Mouse (Mus musculus) stomach, embryonic 14.5 days (tissue): ENCODE results near the gene Gm17364. TPM values are rescaled to one million over a fixed set of nuclear protein-coding genes. Genes with fewer than 3 reads are reported as not detected.

Experiments used
- ATAC-seq: fragments of 200-750 bp; cut with Nextera tagmentation; 2 replicates; pipeline ENCODE4 v1.8.0; 2017; ENCODE audit warnings: low read depth, moderate TSS enrichment; ENCODE audit not compliant: insufficient number of reproducible peaks, insufficient read depth, low FRiP score
- H3K27ac ChIP-seq: fragments of 300-500 bp; sonication (generic); 2 replicates; pipeline ENCODE4 v1.5.1; 2014; ENCODE audit warnings: mild to moderate bottlenecking, low read length, moderate library complexity, mixed read lengths
- H3K27me3 ChIP-seq: fragments of 300-500 bp; sonication (generic); 2 replicates; pipeline ENCODE4 v1.6.1; 2014; ENCODE audit warnings: low read length, control low read depth, mixed read lengths; ENCODE audit not compliant: control insufficient read depth, insufficient read depth
- H3K36me3 ChIP-seq: fragments of 300-500 bp; sonication (generic); 2 replicates; pipeline ENCODE4 v1.6.1; 2014; ENCODE audit warnings: mild to moderate bottlenecking, control low read depth, low read length, moderate library complexity, mixed read lengths; ENCODE audit not compliant: control insufficient read depth, insufficient read depth
- H3K4me1 ChIP-seq: fragments of 300-500 bp; sonication (generic); 2 replicates; pipeline ENCODE4 v1.6.1; 2014; ENCODE audit warnings: low read length, control low read depth, mixed read lengths; ENCODE audit not compliant: control insufficient read depth, insufficient read depth
- H3K4me2 ChIP-seq: fragments of 300-500 bp; sonication (generic); replicated peaks from 2 replicates; pipeline ENCODE4 v1.6.1; 2014; ENCODE audit warnings: low read depth, low read length, control low read depth
- H3K4me3 ChIP-seq: fragments of 300-500 bp; sonication (generic); 2 replicates; pipeline ENCODE4 v1.5.1; 2014; ENCODE audit warnings: low read depth, low read length, control low read depth
- H3K9ac ChIP-seq: fragments of 300-500 bp; sonication (generic); replicated peaks from 2 replicates; pipeline ENCODE4 v1.6.1; 2014; ENCODE audit warnings: low read depth, mild to moderate bottlenecking, control low read depth, low read length, moderate library complexity, mixed read lengths
- H3K9me3 ChIP-seq: fragments of 300-500 bp; sonication (generic); 2 replicates; pipeline ENCODE4 v1.6.1; 2016; ENCODE audit warnings: low read depth, low read length, control low read depth; ENCODE audit not compliant: control insufficient read depth
- WGBS: fragments of 180-500 bp; shearing (Covaris S2); extraction: QIAGEN DNeasy Blood & Tissue Kit; methylation state at CpG from one replicate; pipeline ENCODE4 v1.1.7; 2014; 5-methylcytosine and 5-hydroxymethylcytosine counted together
- polyA plus RNA-seq: library from polyadenylated mRNA; unstranded; fragments of >200 nt; fragmentation: Nextera tagmentation; extraction: Ambion mirVana; gene quantifications from 2 replicates; pipeline ENCODE4 v1.2.1, GENCODE M21; 2014

The Gm17364 gene
- not detected in 2 replicates for polyA plus RNA-seq

GRCm38 (mm10) chr13:41273927-41274650 is at the start of gene Gm17364:
Gene Gm17364 (minus strand): TSS chr13:41273977.
- no peak within 1 kb of the TSS for H3K9ac ChIP-seq
- ATAC-seq = no peak
- no peaks in the 10 kb centered on the region for H3K4me1 ChIP-seq
- H3K4me2 ChIP-seq = no peak within 1 kb of the TSS
- peaks cover 3% of the 10 kb centered on the region; the same call in 1 of the 2 replicates for H3K36me3 ChIP-seq
- no peaks in the 10 kb centered on the region for H3K27me3 ChIP-seq
- H3K4me3 ChIP-seq = no peak within 1 kb of the TSS
- whole genome bisulfite sequencing = 93% methylated on average over 10 of the region's 10 CpGs
- no peaks in the 10 kb centered on the region for H3K9me3 ChIP-seq
- H3K27ac ChIP-seq = no peak within 1 kb of the TSS

- ATAC-seq = no peak
- 61% methylated on average over 3 of the region's 3 CpGs for WGBS
- peak overlapping the region; percentile 44; the same call in 1 of the 2 replicates for H3K27ac ChIP-seq
Measured at GRCm38 (mm10) chr13:41321433-41321832, 47.7 kb upstream of the Gm17364 start.

DNA sequence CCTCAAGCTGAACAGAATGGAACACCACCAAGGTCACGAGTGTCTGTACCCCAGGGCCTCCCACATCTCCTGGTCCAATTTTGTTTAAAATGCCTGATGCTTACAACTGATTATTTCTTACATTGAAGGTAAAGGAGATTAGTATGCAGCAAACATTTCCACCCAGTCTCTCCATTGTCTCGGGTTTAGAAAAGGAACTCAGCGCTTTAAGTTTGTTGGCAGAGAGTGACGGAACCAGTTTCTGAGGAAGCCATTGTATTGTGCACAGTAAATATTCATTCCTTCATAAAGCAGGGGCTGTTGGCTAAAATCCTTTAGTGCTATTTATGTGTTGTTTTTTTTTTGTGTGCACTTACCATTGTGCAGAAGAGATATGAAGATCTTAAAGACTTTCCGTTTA is 47.0 kb upstream of the Gm17364 start:
- 63% methylated on average over 5 of the region's 5 CpGs for WGBS
- Histone ChIP-seq H3K27me3 (no peaks in the 10 kb centered on the region), H3K4me1 (0 out of 2 replicates have a peak, but pooled peaks cover 2% of the 10 kb centered on the region), H3K36me3 (no peaks in the 10 kb centered on the region; the same call in 1 of the 2 replicates), H3K9ac (no peak overlapping the region), H3K27ac (peak overlapping the region; percentile 44; the same call in 1 of the 2 replicates), H3K9me3 (no peaks in the 10 kb centered on the region), H3K4me2 (no peak overlapping the region), H3K4me3 (no peak overlapping the region)
- no peak for ATAC-seq

More at GRCm38 (mm10) chr13:41321433-41321832, 47.7 kb upstream of the Gm17364 start:
- H3K9me3 ChIP-seq = no peaks in the 10 kb centered on the region
- no peaks in the 10 kb centered on the region for H3K27me3 ChIP-seq
- H3K4me3 ChIP-seq = no peak overlapping the region
- 0 out of 2 replicates have a peak, but pooled peaks cover 2% of the 10 kb centered on the region for H3K4me1 ChIP-seq
- H3K36me3 ChIP-seq = no peaks in the 10 kb centered on the region; the same call in 1 of the 2 replicates
- H3K4me2 ChIP-seq = no peak overlapping the region
- H3K9ac ChIP-seq = no peak overlapping the region

DNA sequence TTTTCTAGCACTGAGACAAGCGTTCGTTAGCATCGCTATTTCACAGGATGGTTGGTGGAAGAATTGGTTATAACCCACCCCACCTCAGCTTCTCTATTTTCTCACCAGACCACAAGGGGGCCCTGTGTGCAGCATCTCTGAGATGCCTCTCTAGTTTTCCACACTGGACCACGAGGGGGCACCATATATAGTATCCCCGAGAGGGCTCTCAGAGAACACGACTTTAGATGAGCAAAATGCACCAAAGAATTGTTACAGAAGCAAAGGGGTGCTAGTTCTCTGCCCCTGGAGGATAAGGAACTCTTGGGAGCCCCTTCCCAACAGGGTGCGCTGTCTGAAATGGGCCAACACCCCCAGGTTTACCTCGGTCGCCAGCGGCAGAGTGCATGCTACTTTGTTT is 28.9 kb upstream of the Gm17364 start:
- H3K4me3 ChIP-seq = no peak overlapping the region
- no peaks in the 10 kb centered on the region for H3K9me3 ChIP-seq
- H3K27me3 ChIP-seq = no peaks in the 10 kb centered on the region
- WGBS = 61% methylated on average over 10 of the region's 10 CpGs
- no peaks in the 10 kb centered on the region for H3K36me3 ChIP-seq
- H3K9ac ChIP-seq = no peak overlapping the region
- H3K27ac ChIP-seq = no peak overlapping the region
- H3K4me1 ChIP-seq = peaks cover 11% of the 10 kb centered on the region; the same call in 1 of the 2 replicates
- H3K4me2 ChIP-seq = no peak overlapping the region
- ATAC-seq = no peak

GRCm38 (mm10) chr13:41300037-41300436 is 26.3 kb upstream of the Gm17364 start:
- WGBS = 46% methylated on average over 4 of the region's 4 CpGs
- ATAC-seq = no peak

GRCm38 (mm10) chr13:41298996-41299395 is 25.2 kb upstream of the Gm17364 start:
- no peak for ATAC-seq
- Histone ChIP-seq H3K36me3 (no peaks in the 10 kb centered on the region), H3K9me3 (no peaks in the 10 kb centered on the region), H3K27me3 (no peaks in the 10 kb centered on the region), H3K4me1 (peaks cover 11% of the 10 kb centered on the region; the same call in 1 of the 2 replicates), H3K9ac (no peak overlapping the region), H3K4me2 (no peak overlapping the region), H3K4me3 (no peak overlapping the region), H3K27ac (no peak overlapping the region)
- WGBS = 48% methylated on average over 5 of the region's 5 CpGs

More at GRCm38 (mm10) chr13:41300037-41300436, 26.3 kb upstream of the Gm17364 start:
- Histone ChIP-seq H3K27ac (0 out of 2 replicates have a peak overlapping the region, but pooled peaks have one; percentile 15), H3K4me1 (peaks cover 11% of the 10 kb centered on the region; the same call in 1 of the 2 replicates), H3K27me3 (no peaks in the 10 kb centered on the region), H3K4me2 (no peak overlapping the region), H3K4me3 (no peak overlapping the region), H3K9ac (no peak overlapping the region), H3K9me3 (no peaks in the 10 kb centered on the region), H3K36me3 (no peaks in the 10 kb centered on the region)

- Histone ChIP-seq H3K9ac (no peak overlapping the region), H3K27me3 (no peaks in the 10 kb centered on the region), H3K27ac (no peak overlapping the region), H3K4me2 (no peak overlapping the region), H3K36me3 (no peaks in the 10 kb centered on the region), H3K4me3 (no peak overlapping the region), H3K9me3 (no peaks in the 10 kb centered on the region), H3K4me1 (peaks cover 11% of the 10 kb centered on the region; the same call in 1 of the 2 replicates)
- ATAC-seq = no peak
- 15% methylated on average over 2 of the region's 2 CpGs for WGBS
Measured at GRCm38 (mm10) chr13:41298533-41298932, 24.8 kb upstream of the Gm17364 start.

- Histone ChIP-seq H3K9ac (no peak overlapping the region), H3K9me3 (peaks cover under 1% of the 10 kb centered on the region; the same call in 1 of the 2 replicates), H3K4me3 (no peak overlapping the region), H3K27ac (no peak overlapping the region), H3K36me3 (no peaks in the 10 kb centered on the region), H3K27me3 (no peaks in the 10 kb centered on the region), H3K4me2 (no peak overlapping the region), H3K4me1 (peaks cover 11% of the 10 kb centered on the region; the same call in 1 of the 2 replicates)
- WGBS = 88% methylated on average over 10 of the region's 10 CpGs
- no peak for ATAC-seq
Measured at GRCm38 (mm10) chr13:41296396-41296795, 22.6 kb upstream of the Gm17364 start.
